Mouse (Mus musculus) cerebellum, adult 9-10 months (tissue): Measurements from ENCODE around the gene Fam228a.
"Not testable (repeated sequence)": the region's sequence is repeated elsewhere in the genome, so short reads cannot be mapped to it uniquely, and the experiment has no call there.

Source experiments
- DNase-seq: peaks from one replicate; pipeline ENCODE4 v3.0.0; 2022

Fam228a gene

DNA sequence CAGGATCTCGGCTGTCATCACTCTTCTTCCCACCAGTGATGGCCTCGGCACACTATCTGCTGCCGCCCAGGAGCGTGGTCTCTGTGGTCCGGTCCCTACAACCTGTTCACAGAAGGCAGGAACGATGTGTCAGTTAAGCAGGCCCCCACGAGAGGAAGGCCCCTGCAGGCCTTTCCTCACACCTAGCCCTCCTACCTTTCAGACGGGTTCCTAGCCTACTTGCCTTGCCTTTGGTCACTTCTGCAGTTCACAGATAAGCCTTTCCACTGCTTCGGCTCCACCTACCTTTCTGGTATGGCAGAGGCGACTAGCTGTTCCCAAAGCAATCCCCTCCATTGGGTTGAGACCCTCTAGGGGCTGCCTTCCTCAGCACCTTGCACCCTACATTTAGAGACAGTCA, 22.6 kb downstream of the Fam228a start:
- no peak for DNase-seq

DNA sequence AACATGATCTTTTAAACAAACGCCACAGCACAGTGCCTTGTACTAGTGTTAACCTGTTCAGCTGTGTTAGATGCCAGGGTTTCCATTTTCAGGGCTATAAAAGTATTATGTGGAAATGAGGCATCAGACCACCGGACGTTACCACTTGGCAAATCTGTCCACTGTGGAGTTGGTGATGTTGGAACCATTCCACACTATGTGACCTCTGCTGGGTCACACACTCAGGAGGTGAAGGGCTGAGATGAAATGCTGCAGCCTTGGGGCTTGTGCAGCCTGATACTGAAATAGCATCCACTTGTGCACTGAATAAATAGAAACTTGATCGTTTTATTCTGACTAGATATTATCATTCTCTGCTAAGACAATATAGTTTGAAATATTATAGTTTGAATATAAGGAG, 24.9 kb downstream of the Fam228a start:
- no peak for DNase-seq

DNA sequence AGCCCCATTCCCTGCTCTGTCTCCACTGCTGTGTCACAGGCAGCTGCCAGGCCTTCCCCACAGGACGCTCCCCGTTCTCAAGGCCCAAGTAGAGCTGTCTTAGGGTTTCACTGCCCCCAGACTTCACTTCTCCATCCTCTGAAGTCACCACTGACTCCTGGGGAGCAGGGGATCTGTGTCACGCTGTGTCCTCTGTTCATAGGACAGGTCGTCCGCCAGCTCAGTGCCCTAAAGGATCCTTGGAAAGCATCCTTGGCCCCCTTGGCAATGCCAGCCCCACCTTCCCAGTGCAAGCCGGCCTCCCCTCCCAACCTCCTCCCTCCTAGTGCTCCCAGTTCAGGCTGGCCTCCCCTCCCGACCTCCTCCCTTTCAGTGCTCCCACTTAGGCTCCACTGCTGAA, 28.3 kb downstream of the Fam228a start:
- no peak for DNase-seq

DNA sequence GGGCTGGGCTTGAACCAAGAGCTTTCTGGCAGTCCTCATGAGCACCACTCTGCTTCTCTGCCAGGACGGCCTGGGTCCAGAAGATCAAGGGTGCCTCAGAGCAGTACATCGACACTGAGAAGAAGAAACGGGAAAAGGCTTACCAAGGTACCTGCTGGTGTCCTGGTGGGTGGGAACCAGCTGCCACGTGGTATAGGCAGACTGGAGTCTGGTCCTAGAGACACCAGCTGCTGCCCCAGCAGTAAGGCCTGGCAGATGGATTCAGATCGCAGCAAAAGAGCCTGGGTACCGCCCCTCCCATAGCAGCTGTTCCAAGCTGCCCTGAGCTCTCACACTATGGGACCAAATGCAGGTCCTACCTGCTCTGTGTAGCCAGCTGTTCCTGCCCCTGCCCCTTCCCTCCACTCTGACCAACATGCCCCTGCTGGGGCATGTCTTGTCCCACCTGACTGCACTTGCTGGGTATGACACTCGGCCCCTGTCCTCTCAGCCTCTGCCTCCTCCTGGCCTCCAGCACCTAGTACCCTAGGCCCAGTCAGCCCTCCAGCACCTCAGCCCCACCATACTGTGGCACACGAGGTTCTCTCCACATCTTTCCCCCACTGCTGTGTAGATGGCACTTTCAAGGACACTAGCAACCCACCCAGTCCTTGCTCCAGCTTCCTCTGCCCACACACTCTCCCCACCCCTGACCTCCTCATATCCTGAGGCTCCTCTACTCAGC, 29.2 kb downstream of the Fam228a start:
- no peak for DNase-seq

DNA sequence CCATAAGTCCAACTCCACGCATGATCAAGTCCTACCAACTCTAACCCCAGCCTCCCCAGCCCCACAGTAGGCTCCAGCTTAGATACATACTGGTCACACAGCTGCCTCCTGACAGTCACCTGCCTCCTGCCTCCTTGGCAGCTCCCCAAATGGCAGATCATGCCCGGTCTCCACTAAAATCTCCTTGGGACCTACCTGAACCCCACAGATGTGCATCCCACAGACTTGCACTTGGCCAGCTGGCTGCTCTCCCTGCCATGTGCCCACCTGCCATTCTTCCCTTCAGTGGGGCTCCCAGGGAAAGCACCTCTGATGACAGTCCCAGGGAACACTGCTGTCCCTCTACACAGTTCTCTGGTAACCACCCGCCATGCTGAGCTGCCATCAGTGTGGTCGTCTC, 29.9 kb downstream of the Fam228a start:
- DNase-seq = no peak

DNA sequence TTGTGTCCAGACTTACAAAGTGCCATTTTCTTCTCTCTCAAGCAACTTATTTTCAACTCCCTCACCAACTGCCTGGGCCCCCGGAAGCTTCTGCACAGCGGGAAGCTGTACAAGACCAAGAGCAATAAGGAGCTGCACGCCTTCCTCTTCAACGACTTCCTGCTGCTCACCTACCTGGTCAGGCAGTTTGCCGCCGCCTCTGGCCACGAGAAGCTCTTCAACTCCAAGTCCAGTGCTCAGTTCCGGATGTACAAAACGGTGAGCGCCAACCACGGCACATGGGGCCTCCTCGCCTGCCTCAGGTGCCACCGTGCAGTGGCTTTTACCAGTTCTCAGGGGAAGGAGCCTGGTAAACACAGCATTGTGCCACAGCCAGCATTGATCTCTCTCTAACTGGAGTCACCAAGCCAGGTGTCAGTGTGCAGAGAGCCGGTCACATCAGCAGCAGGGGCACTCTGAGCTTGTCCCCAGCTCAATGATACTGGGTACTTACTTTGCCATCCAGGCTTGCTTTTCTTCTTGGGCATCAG, 30.7 kb downstream of the Fam228a start:
- DNase-seq = no peak

DNA sequence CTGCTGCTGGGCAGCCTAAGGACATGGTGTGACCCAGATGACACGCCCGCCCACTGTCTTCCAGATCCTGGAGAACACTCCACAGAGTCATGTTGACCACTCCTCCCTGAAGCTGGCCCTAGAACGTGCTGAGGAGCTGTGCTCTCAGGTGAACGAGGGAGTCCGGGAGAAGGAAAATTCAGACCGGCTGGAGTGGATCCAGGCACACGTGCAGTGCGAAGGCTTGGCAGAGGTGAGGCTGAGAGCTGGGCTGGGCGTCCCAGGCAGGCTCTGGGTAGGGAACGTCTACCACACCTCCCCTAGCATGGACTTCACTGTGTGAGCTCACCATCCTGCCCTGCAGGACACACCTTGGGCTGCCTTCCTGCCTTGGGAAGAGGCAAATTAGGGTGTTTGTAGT, 31.3 kb downstream of the Fam228a start:
- DNase-seq = no peak

DNA sequence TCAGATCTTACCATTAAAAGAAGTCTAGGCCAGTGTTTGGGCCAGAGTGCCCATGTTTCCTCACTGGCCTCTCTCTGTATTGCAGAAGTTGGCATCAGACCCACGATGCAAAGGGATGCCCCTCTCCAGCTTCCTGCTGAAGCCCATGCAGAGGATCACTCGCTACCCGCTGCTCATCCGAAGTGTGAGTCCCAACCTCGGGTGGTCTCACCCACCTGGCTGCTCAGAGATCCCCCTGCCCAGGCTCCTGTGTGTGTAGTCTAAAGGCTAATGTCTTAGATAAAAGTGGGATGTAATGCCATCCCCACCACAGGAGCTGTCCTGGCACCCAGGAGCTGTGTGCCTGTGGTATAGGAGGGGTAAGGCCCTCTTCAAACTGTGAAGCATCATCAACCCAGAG, 32.1 kb downstream of the Fam228a start:
- no peak for DNase-seq

DNA sequence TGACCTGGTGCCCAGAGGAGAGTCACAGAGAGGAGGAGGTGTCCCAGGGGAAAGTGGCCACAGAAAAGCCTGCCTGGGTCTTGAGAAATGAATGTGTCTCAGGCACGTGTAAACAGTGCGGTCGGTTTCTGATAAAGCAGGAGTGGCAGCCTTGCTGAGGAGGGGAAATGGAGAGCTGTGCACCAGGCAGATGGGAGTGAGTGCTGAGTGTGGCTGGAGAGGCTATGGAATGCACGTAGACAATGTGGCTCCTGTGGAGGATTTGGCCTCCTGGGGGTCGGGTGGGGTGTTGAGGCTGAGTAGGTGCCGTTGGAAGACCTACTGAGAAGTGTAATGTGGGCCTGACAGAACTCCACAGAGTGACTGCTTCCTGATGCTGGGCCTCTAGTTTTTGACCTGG, 32.6 kb downstream of the Fam228a start:
- DNase-seq = not testable (repeated sequence)

DNA sequence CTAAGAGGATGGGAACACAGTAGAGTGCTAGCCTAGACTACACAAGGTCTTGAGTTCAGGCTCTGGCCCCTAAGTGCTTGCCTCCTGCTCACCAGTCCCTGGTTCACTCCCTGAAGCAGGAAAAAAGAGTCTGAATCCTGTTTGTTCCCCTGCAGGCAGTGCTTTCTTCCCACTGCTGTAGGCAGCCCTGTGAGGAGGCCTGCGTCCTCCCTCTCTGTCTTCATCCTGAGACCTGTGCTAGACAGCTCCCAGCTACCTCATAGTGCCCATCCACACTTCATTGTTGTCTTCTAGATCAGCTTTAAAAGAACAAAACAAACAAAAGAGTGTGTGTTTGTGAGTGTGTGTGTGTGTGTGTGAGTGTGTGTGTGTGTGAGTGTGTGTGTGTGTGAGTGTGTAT, 43.7 kb downstream of the Fam228a start:
- no peak for DNase-seq

DNA sequence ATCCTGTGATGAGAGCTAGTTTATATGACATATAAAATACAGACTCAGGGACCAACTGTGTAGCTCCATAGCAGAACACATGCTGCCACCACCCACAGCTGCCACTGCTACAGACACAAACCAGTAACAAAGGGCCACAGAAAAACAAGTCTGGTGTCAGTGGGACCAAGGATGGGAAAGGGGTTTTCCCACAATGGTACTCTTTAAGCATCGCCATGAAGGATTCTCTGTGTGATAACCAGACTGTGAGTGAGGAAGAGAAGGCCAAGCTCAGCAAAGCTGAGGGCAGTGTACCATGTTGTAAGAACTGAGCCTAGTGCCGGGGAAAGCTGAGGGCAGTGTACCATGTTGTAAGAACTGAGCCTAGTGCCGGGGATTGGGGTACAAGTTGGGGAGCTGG, 47.0 kb downstream of the Fam228a start:
- no peak for DNase-seq

DNA sequence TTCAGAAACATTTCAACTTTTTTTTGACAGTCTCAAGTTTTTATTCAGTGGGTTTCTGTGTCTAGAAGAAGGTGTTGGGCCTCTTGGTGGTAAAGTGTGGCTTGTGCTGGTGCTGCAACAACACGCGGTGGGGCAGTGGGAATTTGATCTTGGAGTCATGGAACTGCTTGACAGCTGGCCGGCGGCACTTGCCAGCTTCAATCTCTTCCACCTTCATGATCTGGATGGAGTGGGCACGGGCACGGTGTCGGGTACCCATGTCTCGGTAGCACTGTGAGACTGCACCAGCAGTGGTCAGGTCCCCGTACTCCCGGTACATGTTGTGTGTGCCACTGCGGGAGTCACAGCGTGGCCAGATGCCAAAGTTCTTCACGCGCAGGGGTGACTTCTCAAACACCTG, 48.9 kb downstream of the Fam228a start:
- DNase-seq = no peak

DNA sequence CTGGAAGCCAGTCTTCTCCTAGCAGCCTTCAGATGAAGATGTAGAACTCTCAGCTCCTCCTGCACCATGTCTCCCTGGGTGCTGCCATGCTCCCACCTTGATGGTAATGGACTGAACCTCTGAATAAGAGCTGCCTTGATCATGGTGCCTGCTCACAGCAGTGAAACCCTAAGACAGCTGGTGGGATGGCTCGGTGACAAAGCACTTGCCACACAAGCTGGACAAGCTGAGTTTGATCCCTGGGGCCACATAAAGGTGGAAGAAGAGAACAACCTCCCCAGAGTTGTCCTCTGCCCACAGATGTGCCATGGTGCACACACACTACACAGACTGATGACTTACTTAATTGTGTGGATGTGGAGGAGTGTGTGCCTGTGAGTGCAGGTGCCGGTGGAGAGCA, 49.8 kb downstream of the Fam228a start:
- DNase-seq = no peak

DNA sequence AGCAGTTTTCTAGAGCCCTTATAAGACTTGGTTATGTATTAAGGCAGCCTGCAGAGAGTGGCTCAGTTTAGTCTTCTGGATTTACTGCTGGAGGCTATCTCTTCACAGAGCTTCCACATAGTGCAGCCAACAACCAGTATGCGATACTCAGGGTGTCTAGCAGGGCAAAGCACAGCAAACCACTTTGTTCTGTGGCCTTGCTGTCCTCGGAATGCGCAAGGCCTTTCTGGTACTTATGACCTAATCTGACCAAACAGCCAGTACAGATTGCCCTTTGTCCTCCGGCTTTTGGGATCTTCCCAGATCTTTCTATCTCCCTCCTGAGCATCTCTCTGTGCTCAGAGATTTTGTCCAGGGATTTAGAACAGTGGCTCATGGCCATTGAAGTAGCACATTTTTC, 52.8 kb downstream of the Fam228a start:
- no peak for DNase-seq

DNA sequence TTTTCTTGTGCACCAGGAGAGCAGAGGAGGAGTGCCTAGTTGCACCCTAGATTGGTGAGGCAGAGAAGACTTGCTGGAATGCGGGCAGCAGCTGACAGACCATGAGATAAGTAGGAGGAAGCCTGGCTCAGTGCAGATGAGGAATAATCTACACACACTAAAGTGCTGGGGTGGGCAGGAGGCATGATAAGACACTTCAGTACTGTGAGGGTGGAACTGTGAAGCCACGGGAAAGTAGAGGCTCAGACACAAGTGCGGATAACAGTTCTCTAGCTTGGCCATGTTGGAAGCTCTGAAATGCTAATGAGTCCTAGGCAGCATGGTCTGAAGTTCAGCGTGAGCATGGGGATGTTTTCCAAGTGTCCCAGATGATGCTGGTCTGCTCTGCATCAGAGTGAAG, 58.3 kb downstream of the Fam228a start:
- no peak for DNase-seq

DNA sequence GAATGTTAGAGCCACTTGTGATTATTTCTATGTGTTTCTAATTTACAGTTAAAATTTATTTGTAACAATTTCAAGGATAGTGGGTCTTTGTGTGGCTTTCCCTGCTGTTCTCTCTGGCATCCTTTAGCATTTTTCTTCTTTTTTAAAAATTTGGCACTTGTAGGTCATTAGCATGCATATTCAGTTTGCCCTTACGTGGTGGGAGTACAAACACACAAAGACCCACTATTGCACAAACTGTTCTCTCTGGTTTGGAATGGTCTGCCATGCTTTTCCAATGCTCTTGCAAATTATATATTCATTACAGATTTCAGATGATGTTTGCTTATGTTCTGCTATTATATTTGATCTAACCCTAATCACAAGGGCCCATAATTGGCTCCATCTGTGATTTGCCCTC, 61.9 kb downstream of the Fam228a start:
- DNase-seq = peak; percentile 11

DNA sequence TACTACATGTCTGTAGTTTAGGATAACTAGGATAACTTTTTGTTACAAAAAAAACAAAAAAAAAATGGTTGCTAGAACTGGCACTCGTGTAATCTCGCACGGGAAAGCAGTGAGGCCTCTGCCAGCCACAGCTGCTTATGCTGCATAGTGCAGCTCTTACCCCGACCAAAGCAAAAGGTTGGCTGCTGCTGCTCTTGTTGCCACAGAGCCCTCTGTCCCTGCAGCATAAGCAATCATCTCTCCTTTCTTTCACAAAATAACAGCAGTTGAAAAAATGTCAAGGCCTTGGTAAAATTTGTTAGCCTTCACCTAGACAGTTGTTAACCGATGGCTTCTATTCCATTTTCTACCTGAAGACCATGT, 72.6 kb downstream of the Fam228a start:
- DNase-seq = no peak

DNA sequence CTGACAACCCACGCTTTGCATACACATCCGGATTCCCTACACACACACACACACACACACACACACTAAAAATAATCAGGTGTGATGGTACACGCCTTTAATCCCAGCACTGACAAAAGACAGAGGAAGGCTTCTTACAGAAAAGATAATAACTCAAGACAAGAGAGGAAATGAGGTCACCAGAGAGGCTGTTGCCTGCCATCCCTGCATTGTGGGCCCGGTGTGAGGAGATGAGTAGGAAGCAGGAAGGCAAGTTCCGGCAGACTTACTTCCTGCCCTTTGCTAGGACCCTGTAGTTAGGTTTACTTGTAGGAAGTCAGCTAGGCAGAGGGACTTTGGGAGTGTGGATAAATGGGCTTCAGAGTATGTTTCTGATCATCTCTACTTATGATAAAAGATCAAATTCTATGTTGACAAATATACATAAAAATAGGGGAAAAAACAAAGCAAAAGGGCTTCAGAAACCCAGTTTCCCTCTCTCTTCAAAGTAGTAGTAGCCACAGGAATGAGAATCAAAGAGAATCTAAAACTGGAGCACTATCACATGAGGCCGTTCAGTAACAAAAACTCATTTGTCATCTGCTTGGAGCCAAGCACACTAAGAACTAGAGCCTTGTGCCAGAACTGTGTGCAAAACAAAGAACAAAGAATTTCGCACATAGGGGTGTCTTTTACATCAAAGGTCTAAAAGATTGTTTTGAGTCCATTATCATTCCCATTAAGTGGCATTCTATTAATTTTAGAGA, 73.1 kb downstream of the Fam228a start:
- DNase-seq = no peak
